Comparison of ENCODE assay signal across 13 mouse cellular contexts in genomic region chr1:71457961-71458360, GRCm38 (mm10). TPM values are rescaled to one million over a fixed set of nuclear protein-coding genes. Genes with fewer than 3 reads are reported as not detected.
DNase-seq lines count a peak whose midpoint lies in the region.
"Had no signal": no experiment of that assay in that cellular context is flagged by ENCODE, and none has a peak within 500 bp of the region (broad histone marks: within the 10 kb centered on the region; RNA-seq: fewer than 3 reads in every experiment).

No protein-coding gene starts in this region.

- intact Hi-C loops in left cerebral cortex, postnatal 4 days (cut with DNase I), result no loop called here
- intact Hi-C loops in left cerebral cortex, postnatal 10 days (cut with DNase I), result no loop called here

- peak; percentile 2 to 4 for DNase-seq in cerebellum, adult 18-20 months
- no peak for DNase-seq in cerebellum, adult 11-12 months
- DNase-seq in left cerebral cortex, postnatal 4 days, result peak; percentile 29
- no peak for DNase-seq in left cerebral cortex, postnatal 10 days (ENCODE audit: extremely low spot score in 1 of 2, low spot score in 2 of 2)
- peak; percentile 35 for DNase-seq in adrenal gland, postnatal 10 days
- peak; percentile 21 for DNase-seq in large intestine, adult 2 months (ENCODE audit: low read depth, low spot score)
- DNase-seq in frontal cortex, postnatal 14 days (ENCODE audit: low spot score in 2 of 2), result no peak
- DNase-seq in layer of hippocampus, postnatal 14 days (ENCODE audit: low spot score in 2 of 2), result no peak
- DNase-seq: gastrocnemius, postnatal 14 days; kidney, adult 18-20 months; right cerebral cortex, postnatal 25 days; thymus, postnatal 25 days had no signal

- WGBS in large intestine, adult 2 months, result 48% methylated on average over 3 of the region's 3 CpGs

RNA-seq across cellular contexts. Expression of gene Abca12, which starts 43.3 kb away (rescaled TPM):
- total RNA-seq in left cerebral cortex, postnatal 4 days (2021), result under 1 TPM; 0.06 to 0.26 TPM
- under 1 TPM; 0.22 to 0.34 TPM for total RNA-seq in left cerebral cortex, postnatal 10 days (2021)
- total RNA-seq in adrenal gland, postnatal 10 days (2021), result under 1 TPM in 1 of 2 experiments, not detected in 1; 0.03 TPM
- polyA plus RNA-seq in large intestine, adult 2 months (2012; rRNA removed), result 0.07 TPM in 1 of 2 replicates, not detected in the other
- under 1 TPM; 0.14 to 0.21 TPM for total RNA-seq in layer of hippocampus, postnatal 14 days (2021)
- total RNA-seq: gastrocnemius, postnatal 14 days; neutrophil, adult 5-6 weeks had no signal

Comparison
In these comparisons a context has a peak if more than half of its experiments do, and no peak if none do; other contexts are left out.
1. DNase-seq: peak in cerebellum, adult 18-20 months (2 of 2), left cerebral cortex, postnatal 4 days (single experiment), adrenal gland, postnatal 10 days (single experiment) and large intestine, adult 2 months (single experiment); none in cerebellum, adult 11-12 months (single experiment), left cerebral cortex, postnatal 10 days (0 of 2), frontal cortex, postnatal 14 days (0 of 2) and layer of hippocampus, postnatal 14 days (0 of 2).